Mouse (Mus musculus) olfactory bulb, adult 2 months (tissue): ENCODE measurements around the gene Klrg1.

ENCODE experiments used
- CTCF ChIP-seq: fragments of 200-500 bp; IDR thresholded peaks from 2 replicates; pipeline ENCODE4 v1.5.1; 2012; ENCODE audit warnings: low read depth, mild to moderate bottlenecking, low read length, moderate library complexity; ENCODE audit not compliant: insufficient read depth
- POLR2A ChIP-seq: fragments of 200-500 bp; IDR thresholded peaks from 2 replicates; pipeline ENCODE4 v1.6.1; 2012; ENCODE audit warnings: mild to moderate bottlenecking, low read depth, low read length, moderate library complexity; ENCODE audit not compliant: insufficient read depth

GRCm38 (mm10) chr6:122289313-122289712 is 6.6 kb upstream of the Klrg1 start:
- TF ChIP-seq CTCF (no peak), POLR2A (no peak)
